Mouse (Mus musculus) cortical plate, adult 2 months (tissue): ENCODE data around the gene Hist2h3c2.

Experiments
- CTCF ChIP-seq: fragments of 200-500 bp; IDR thresholded peaks from 2 replicates; pipeline ENCODE4 v1.5.1; 2011; ENCODE audit warnings: mild to moderate bottlenecking, control low read depth, low read length; ENCODE audit not compliant: insufficient read depth; ENCODE audit errors: extremely low read depth
- POLR2A ChIP-seq: fragments of 200-500 bp; IDR thresholded peaks from 2 replicates; pipeline ENCODE4 v1.6.1; 2011; ENCODE audit warnings: mild to moderate bottlenecking, low read length, control low read depth; ENCODE audit not compliant: insufficient read depth; ENCODE audit errors: extremely low read depth

DNA sequence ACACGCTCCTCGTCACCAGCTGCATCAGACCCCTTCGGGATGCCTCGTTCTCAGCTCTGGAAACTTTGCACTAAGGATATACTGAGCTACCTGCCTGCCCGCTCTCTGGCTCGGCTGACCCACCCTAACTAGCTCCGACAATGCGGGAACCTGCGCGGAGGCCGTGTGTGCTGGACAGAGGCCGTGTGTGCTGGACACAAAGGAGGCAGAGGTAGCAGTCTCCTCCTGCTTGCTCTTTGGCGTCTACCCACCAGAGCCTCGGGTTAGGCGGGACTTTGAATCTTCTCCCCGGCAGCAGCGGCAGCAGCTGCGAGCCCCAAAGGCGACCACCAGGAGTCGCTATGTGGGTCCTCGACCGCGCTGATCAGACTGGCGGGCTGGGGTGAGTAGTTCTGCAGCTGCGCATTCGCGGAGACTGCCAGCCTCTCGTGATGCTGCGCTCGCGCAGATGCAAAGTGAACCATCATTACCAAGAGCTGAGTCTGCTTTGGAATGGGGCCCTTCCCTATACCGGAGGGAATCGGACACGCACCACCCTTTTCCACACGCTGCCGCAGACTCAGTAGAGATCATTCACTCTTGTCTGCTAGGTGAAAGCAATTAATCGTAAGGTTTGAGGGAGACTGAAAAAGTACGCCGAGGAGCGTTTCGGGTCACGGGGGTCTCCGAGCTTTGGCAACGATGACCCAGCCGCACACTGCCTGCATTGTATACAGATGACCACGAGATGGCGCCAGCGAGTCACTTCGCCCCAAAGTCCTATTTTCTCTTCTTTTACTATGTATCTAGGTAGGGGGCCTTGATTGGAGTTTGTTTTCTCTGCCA lies 39.1 kb upstream of the Hist2h3c2 start:
- peak; percentile 79 for TF ChIP-seq CTCF
- peak; percentile 84 for TF ChIP-seq POLR2A
